Mouse (Mus musculus): ENCODE data around the gene Itga11.

DNA sequence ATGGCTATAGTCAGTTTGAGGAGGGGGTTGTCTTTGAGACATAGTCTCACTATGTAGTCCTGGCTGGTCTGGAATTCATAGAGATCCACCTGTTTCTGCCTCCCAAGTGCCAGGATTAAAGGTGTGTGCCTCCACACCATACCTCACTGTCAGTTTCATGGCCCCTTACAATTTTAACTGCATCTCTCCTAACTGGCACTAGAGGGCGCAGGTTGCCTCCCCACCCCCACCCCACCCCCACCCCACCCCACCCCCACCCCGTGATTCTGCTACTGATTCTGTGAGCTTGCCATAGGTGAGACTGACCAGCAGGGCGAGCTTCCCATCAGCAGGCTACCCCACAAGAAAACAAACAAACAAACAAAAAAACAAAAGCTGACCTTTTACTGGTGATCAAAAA lies 36.7 kb downstream of the Itga11 start:
- TF ChIP-seq POLR2A (IDR thresholded peaks at IDR 0.05; ENCODE audit: borderline replicate concordance, control insufficient read depth, low read depth, low read length), result no peak
- no peak for TF ChIP-seq CTCF (IDR thresholded peaks at IDR 0.05; ENCODE audit: control insufficient read depth, insufficient read depth, low read length)

Measured in bone marrow, adult 2 months (tissue).